Mouse (Mus musculus) layer of hippocampus, postnatal 25 days (tissue): Measurements from ENCODE around the gene Uso1. TPM values are rescaled to one million over a fixed set of nuclear protein-coding genes. Genes with fewer than 3 reads are reported as not detected.
A peak's percentile ranks its signal among the peaks of the same experiment; 100 is the strongest.
"Not testable (repeated sequence)": the region's sequence is repeated elsewhere in the genome, so short reads cannot be mapped to it uniquely, and the experiment has no call there.

Experiments
- DNase-seq, 2 experiments: peaks; one replicate each; pipeline ENCODE4 v3.0.0; 2022; ENCODE audit warnings: mixed read lengths in 2 of 2, low spot score in 1 of 2; ENCODE audit errors: extremely low spot score in 1 of 2
- total RNA-seq, 2 experiments: library from RNA; stranded (reverse); gene quantifications; 2 replicates each; pipeline ENCODE4 v1.2.3; 2021

Uso1 gene
- total RNA-seq, 2 experiments from 2014 or later, result 81.8 to 83.5 TPM

- DNase-seq, result no peak
Observed at GRCm38 (mm10) chr5:92125446-92125845, 12.3 kb upstream of the Uso1 start.

- no peak for DNase-seq
Observed at GRCm38 (mm10) chr5:92127141-92127625, 10.6 kb upstream of the Uso1 start.

GRCm38 (mm10) chr5:92127751-92128150 is 10.0 kb upstream of the Uso1 start:
- DNase-seq, result no peak

- DNase-seq, result no peak
Observed at GRCm38 (mm10) chr5:92128570-92128969, 9.2 kb upstream of the Uso1 start.

GRCm38 (mm10) chr5:92129321-92129768 is 8.4 kb upstream of the Uso1 start:
- DNase-seq, result no peak

GRCm38 (mm10) chr5:92130040-92130682 is 7.6 kb upstream of the Uso1 start:
- DNase-seq, result no peak

- DNase-seq, result no peak
Observed at GRCm38 (mm10) chr5:92132127-92132526, 5.6 kb upstream of the Uso1 start.

GRCm38 (mm10) chr5:92133006-92133405 is 4.7 kb upstream of the Uso1 start:
- DNase-seq, result not testable (repeated sequence)

- no peak for DNase-seq
Observed at GRCm38 (mm10) chr5:92134934-92135333, 2.8 kb upstream of the Uso1 start.

GRCm38 (mm10) chr5:92136536-92137238 is 1.1 kb upstream of the Uso1 start:
- no peak for DNase-seq

- peak in 1 of 2 experiments; percentile 15 for DNase-seq
Observed at GRCm38 (mm10) chr5:92138093-92138621, 419 bp downstream of the Uso1 start.

GRCm38 (mm10) chr5:92139191-92139590 is 1.5 kb downstream of the Uso1 start:
- no peak for DNase-seq

- no peak for DNase-seq
Observed at GRCm38 (mm10) chr5:92141696-92142095, 4.0 kb downstream of the Uso1 start.

- no peak for DNase-seq
Observed at GRCm38 (mm10) chr5:92142481-92142880, 4.7 kb downstream of the Uso1 start.

GRCm38 (mm10) chr5:92143665-92144064 is 5.9 kb downstream of the Uso1 start:
- no peak for DNase-seq

GRCm38 (mm10) chr5:92144954-92145708 is 7.4 kb downstream of the Uso1 start:
- no peak for DNase-seq

GRCm38 (mm10) chr5:92148248-92148647 is 10.5 kb downstream of the Uso1 start:
- no peak for DNase-seq

GRCm38 (mm10) chr5:92149330-92149982 is 11.7 kb downstream of the Uso1 start:
- DNase-seq, result no peak

GRCm38 (mm10) chr5:92154861-92155260 is 17.1 kb downstream of the Uso1 start:
- no peak for DNase-seq

GRCm38 (mm10) chr5:92165976-92166375 is 28.2 kb downstream of the Uso1 start:
- DNase-seq, result no peak
